Mouse (Mus musculus): ENCODE measurements around the gene Tekt4. TPM values are rescaled to one million over a fixed set of nuclear protein-coding genes. Genes with fewer than 3 reads are reported as not detected.

Tekt4 gene
- total and polyA plus RNA-seq, 2 experiments from 2014 or later, result 2.9 to 3.3 TPM

- Histone ChIP-seq H3K36me3 (ENCODE audit: insufficient read depth) (no peaks in the 10 kb centered on the region), H3K4me2 (ENCODE audit: low read depth) (no peak overlapping the region), H3K27me3 (ENCODE audit: insufficient read depth, low read length) (peaks cover 3% of the 10 kb centered on the region), H3K9me3 (ENCODE audit: low read length) (no peaks in the 10 kb centered on the region), H3K4me3 (ENCODE audit: low read depth, low read length) (no peak overlapping the region), H3K9ac (no peak overlapping the region), H3K4me1 (ENCODE audit: insufficient read depth) (peaks cover 8% of the 10 kb centered on the region; the same call in 1 of the 2 replicates), H3K27ac (ENCODE audit: low read depth, low read length) (no peak overlapping the region)
- no peak for ATAC-seq
- no peak for DNase-seq
- WGBS, result 67% methylated on average over 14 of the region's 14 CpGs
- TF ChIP-seq CTCF (IDR thresholded peaks at IDR 0.05; ENCODE audit: low read depth), result no peak
These were observed 17.6 kb downstream of the Tekt4 start for GRCm38 (mm10) chr17:25472044-25472443.

- Histone ChIP-seq H3K9me3 (ENCODE audit: low read length) (no peaks in the 10 kb centered on the region), H3K4me1 (ENCODE audit: insufficient read depth) (peaks cover 8% of the 10 kb centered on the region; the same call in 1 of the 2 replicates), H3K4me3 (ENCODE audit: low read depth, low read length) (peak overlapping the region; percentile 40), H3K9ac (peak overlapping the region; percentile 22), H3K27ac (ENCODE audit: low read depth, low read length) (no peak overlapping the region), H3K27me3 (ENCODE audit: insufficient read depth, low read length) (peaks cover 3% of the 10 kb centered on the region), H3K36me3 (ENCODE audit: insufficient read depth) (no peaks in the 10 kb centered on the region), H3K4me2 (ENCODE audit: low read depth) (peak overlapping the region; percentile 77)
- peak; percentile 67 for DNase-seq
- TF ChIP-seq CTCF (IDR thresholded peaks at IDR 0.05; ENCODE audit: low read depth), result peak; percentile 78
- peak; percentile 58 for ATAC-seq
- WGBS, result 3% methylated on average over 38 of the region's 38 CpGs
These were observed 20.1 kb downstream of the Tekt4 start for GRCm38 (mm10) chr17:25474330-25475077.

GRCm38 (mm10) chr17:25475946-25476744, 21.7 kb downstream of the Tekt4 start:
- ATAC-seq, result peak; percentile 49
- no peak overlapping the region for H3K9ac ChIP-seq
- peak; percentile 96 for TF ChIP-seq CTCF (IDR thresholded peaks at IDR 0.05; ENCODE audit: low read depth)
- no peak overlapping the region for H3K4me2 ChIP-seq (ENCODE audit: low read depth)
- WGBS, result 27% methylated on average over 19 of the region's 19 CpGs
- H3K4me1 ChIP-seq (ENCODE audit: insufficient read depth), result peaks cover 8% of the 10 kb centered on the region; the same call in 1 of the 2 replicates
- peak; percentile 91 for DNase-seq
- no peaks in the 10 kb centered on the region for H3K9me3 ChIP-seq (ENCODE audit: low read length)
- no peak overlapping the region for H3K4me3 ChIP-seq (ENCODE audit: low read depth, low read length)
- no peak overlapping the region for H3K27ac ChIP-seq (ENCODE audit: low read depth, low read length)
- H3K27me3 ChIP-seq (ENCODE audit: insufficient read depth, low read length), result peaks cover 3% of the 10 kb centered on the region
- H3K36me3 ChIP-seq (ENCODE audit: insufficient read depth), result no peaks in the 10 kb centered on the region

- Histone ChIP-seq H3K9me3 (ENCODE audit: low read length) (no peaks in the 10 kb centered on the region), H3K4me2 (ENCODE audit: low read depth) (no peak overlapping the region), H3K4me1 (ENCODE audit: insufficient read depth) (no peaks in the 10 kb centered on the region), H3K9ac (no peak overlapping the region), H3K36me3 (ENCODE audit: insufficient read depth) (no peaks in the 10 kb centered on the region), H3K27ac (ENCODE audit: low read depth, low read length) (no peak overlapping the region), H3K4me3 (ENCODE audit: low read depth, low read length) (no peak overlapping the region), H3K27me3 (ENCODE audit: insufficient read depth, low read length) (no peaks in the 10 kb centered on the region)
- TF ChIP-seq CTCF (IDR thresholded peaks at IDR 0.05; ENCODE audit: low read depth), result no peak
- no peak for DNase-seq
- no peak for ATAC-seq
- WGBS, result 46% methylated on average over 8 of the region's 8 CpGs
These were observed 25.7 kb downstream of the Tekt4 start for GRCm38 (mm10) chr17:25480152-25480551.

- DNase-seq, result no peak
- H3K4me3 ChIP-seq (ENCODE audit: low read depth, low read length), result no peak overlapping the region
- no peaks in the 10 kb centered on the region for H3K9me3 ChIP-seq (ENCODE audit: low read length)
- no peaks in the 10 kb centered on the region for H3K4me1 ChIP-seq (ENCODE audit: insufficient read depth)
- no peak for TF ChIP-seq CTCF (IDR thresholded peaks at IDR 0.05; ENCODE audit: low read depth)
- H3K27ac ChIP-seq (ENCODE audit: low read depth, low read length), result no peak overlapping the region
- WGBS, result 71% methylated on average over 4 of the region's 4 CpGs
- no peak for ATAC-seq
- no peaks in the 10 kb centered on the region for H3K36me3 ChIP-seq (ENCODE audit: insufficient read depth)
- no peak overlapping the region for H3K4me2 ChIP-seq (ENCODE audit: low read depth)
- no peak overlapping the region for H3K9ac ChIP-seq
- H3K27me3 ChIP-seq (ENCODE audit: insufficient read depth, low read length), result no peaks in the 10 kb centered on the region
These were observed 26.4 kb downstream of the Tekt4 start for GRCm38 (mm10) chr17:25480820-25481219.

- H3K36me3 ChIP-seq (ENCODE audit: insufficient read depth), result no peaks in the 10 kb centered on the region
- no peak for TF ChIP-seq CTCF (IDR thresholded peaks at IDR 0.05; ENCODE audit: low read depth)
- WGBS, result 77% methylated on average over 6 of the region's 6 CpGs
- H3K4me1 ChIP-seq (ENCODE audit: insufficient read depth), result no peaks in the 10 kb centered on the region
- no peaks in the 10 kb centered on the region for H3K9me3 ChIP-seq (ENCODE audit: low read length)
- no peak overlapping the region for H3K9ac ChIP-seq
- no peak overlapping the region for H3K4me2 ChIP-seq (ENCODE audit: low read depth)
- H3K27ac ChIP-seq (ENCODE audit: low read depth, low read length), result no peak overlapping the region
- ATAC-seq, result no peak
- no peaks in the 10 kb centered on the region for H3K27me3 ChIP-seq (ENCODE audit: insufficient read depth, low read length)
- H3K4me3 ChIP-seq (ENCODE audit: low read depth, low read length), result no peak overlapping the region
- DNase-seq, result no peak
These were observed 27.7 kb downstream of the Tekt4 start for GRCm38 (mm10) chr17:25482092-25482491.

- H3K4me2 ChIP-seq (ENCODE audit: low read depth), result peak within 1 kb of the TSS; percentile 53
- no peak for DNase-seq
These were observed 42.6 kb downstream of the Tekt4 start, which contains the start of gene Sstr5 for GRCm38 (mm10) chr17:25497013-25497412. Sstr5 (minus strand) TSS chr17:25497288.

More at GRCm38 (mm10) chr17:25497013-25497412, 42.6 kb downstream of the Tekt4 start, which contains the start of gene Sstr5:
- 0 out of 2 replicates have a peak, but pooled peaks cover 2% of the 10 kb centered on the region for H3K4me1 ChIP-seq (ENCODE audit: insufficient read depth)
- peak within 1 kb of the TSS; percentile 34 for H3K4me3 ChIP-seq (ENCODE audit: low read depth, low read length)
- TF ChIP-seq CTCF (IDR thresholded peaks at IDR 0.05; ENCODE audit: low read depth), result no peak
- H3K27ac ChIP-seq (ENCODE audit: low read depth, low read length), result no peak within 1 kb of the TSS
- WGBS, result 3% methylated on average over 25 of the region's 28 CpGs
- H3K27me3 ChIP-seq (ENCODE audit: insufficient read depth, low read length), result peaks cover 18% of the 10 kb centered on the region
- no peaks in the 10 kb centered on the region for H3K9me3 ChIP-seq (ENCODE audit: low read length)
- no peaks in the 10 kb centered on the region for H3K36me3 ChIP-seq (ENCODE audit: insufficient read depth)
- ATAC-seq, result peak; percentile 45; the same call in 1 of the 2 replicates
- H3K9ac ChIP-seq, result peak within 1 kb of the TSS; percentile 40; the same call in 1 of the 2 replicates
